Mouse (Mus musculus): Measurements from ENCODE around the gene Abhd17a. TPM values are rescaled to one million over a fixed set of nuclear protein-coding genes. Genes with fewer than 3 reads are reported as not detected.

Abhd17a gene
- total RNA-seq, 1 experiment: 67.9 TPM

DNA sequence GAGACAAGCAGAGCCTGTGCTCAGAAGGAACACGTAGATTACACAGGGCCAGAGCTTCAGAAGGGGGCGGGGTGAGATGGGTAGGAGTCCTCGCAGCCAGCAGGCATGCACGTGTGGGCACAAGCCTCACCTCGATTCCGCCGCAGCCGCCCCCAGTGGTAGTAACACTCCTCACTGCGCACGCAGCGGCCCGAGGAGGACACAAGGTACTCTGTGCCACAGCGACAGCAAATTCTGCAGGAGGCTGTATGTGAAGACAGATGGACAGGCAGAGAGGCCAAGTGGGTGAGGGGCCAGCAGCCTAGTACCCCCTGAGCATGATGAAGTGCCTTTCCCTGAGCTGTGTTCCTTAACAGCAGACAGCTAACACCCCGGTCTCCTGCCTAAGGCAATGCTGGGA is 46.3 kb downstream of the Abhd17a start:
- Histone ChIP-seq H3K27ac (ENCODE audit: insufficient read depth, low read depth, low read length, poor library complexity, severe bottlenecking) (no peak overlapping the region), H3K9ac (ENCODE audit: insufficient read depth, low read depth, low read length, poor library complexity, severe bottlenecking) (no peak overlapping the region), H3K36me3 (ENCODE audit: control insufficient read depth, insufficient read depth, low read length, poor library complexity, severe bottlenecking) (peaks cover 64% of the 10 kb centered on the region), H3K9me3 (ENCODE audit: control insufficient read depth, insufficient read depth, low read depth, low read length) (no peaks in the 10 kb centered on the region), H3K4me3 (ENCODE audit: insufficient read depth in 1 of 2, low read depth in 1 of 2, low read length in 2 of 2, poor library complexity in 1 of 2, severe bottlenecking in 1 of 2) (no peak overlapping the region), H3K4me1 (ENCODE audit: control insufficient read depth in 2 of 2, insufficient read depth in 2 of 2, low read length in 2 of 2, poor library complexity in 1 of 2) (peaks cover 0 to 8% of the 10 kb centered on the region in 2 experiments; a peak in 2 of 4 replicates)
- TF ChIP-seq CHD2 (IDR thresholded peaks at IDR 0.05; ENCODE audit: low read depth, low read length) (no peak), MAFK (IDR thresholded peaks at IDR 0.05; ENCODE audit: insufficient read depth, low read depth, low read length) (no peak)
- in situ Hi-C loops (cut with MboI; ENCODE audit: low sequenced_read_pairs in 2 of 2, unreplicated experiment in 2 of 2): no loop called here
- DNase-seq (ENCODE audit: low read depth, low spot score): no peak

DNA sequence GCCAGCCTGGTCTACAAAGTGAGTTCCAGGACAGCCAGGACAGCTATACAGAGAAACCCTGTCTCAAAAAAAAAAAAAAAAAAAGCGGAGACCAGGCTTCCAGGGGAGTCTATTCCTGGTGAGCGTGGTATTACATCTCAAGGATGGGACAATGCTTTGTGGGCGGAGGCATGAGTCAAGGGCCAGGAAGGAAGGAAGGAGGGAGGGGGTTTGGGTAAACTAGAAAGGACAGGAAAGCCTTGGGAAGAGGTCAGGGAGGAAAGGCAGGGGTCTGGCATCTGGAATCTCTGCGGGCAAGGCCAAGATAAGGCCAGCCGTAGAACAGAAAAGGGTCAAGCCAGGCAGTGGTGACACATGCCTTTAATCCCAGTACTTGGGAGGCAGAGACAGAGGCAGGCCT is 50.6 kb downstream of the Abhd17a start:
- no peak for DNase-seq (ENCODE audit: low read depth, low spot score)
- no peak overlapping the region for H3K9ac ChIP-seq (ENCODE audit: insufficient read depth, low read depth, low read length, poor library complexity, severe bottlenecking)
- no peak overlapping the region for H3K27ac ChIP-seq (ENCODE audit: insufficient read depth, low read depth, low read length, poor library complexity, severe bottlenecking)
- peaks cover 0 to 20% of the 10 kb centered on the region in 2 experiments; a peak in 2 of 4 replicates for H3K4me1 ChIP-seq (ENCODE audit: control insufficient read depth in 2 of 2, insufficient read depth in 2 of 2, low read length in 2 of 2, poor library complexity in 1 of 2)
- no peaks in the 10 kb centered on the region for H3K9me3 ChIP-seq (ENCODE audit: control insufficient read depth, insufficient read depth, low read depth, low read length)
- peak overlapping the region in 1 of 2 experiments; percentile 80; a peak in 1 of 4 replicates for H3K4me3 ChIP-seq (ENCODE audit: insufficient read depth in 1 of 2, low read depth in 1 of 2, low read length in 2 of 2, poor library complexity in 1 of 2, severe bottlenecking in 1 of 2)
- TF ChIP-seq ZNF384 (IDR thresholded peaks at IDR 0.05; ENCODE audit: low read depth, low read length) (peak; percentile 55; the same call in 1 of the 2 replicates), MAFK (IDR thresholded peaks at IDR 0.05; ENCODE audit: insufficient read depth, low read depth, low read length) (no peak)
- in situ Hi-C loops (cut with MboI; ENCODE audit: low sequenced_read_pairs in 2 of 2, unreplicated experiment in 2 of 2): no loop called here
- H3K36me3 ChIP-seq (ENCODE audit: control insufficient read depth, insufficient read depth, low read length, poor library complexity, severe bottlenecking): peaks cover 33% of the 10 kb centered on the region

DNA sequence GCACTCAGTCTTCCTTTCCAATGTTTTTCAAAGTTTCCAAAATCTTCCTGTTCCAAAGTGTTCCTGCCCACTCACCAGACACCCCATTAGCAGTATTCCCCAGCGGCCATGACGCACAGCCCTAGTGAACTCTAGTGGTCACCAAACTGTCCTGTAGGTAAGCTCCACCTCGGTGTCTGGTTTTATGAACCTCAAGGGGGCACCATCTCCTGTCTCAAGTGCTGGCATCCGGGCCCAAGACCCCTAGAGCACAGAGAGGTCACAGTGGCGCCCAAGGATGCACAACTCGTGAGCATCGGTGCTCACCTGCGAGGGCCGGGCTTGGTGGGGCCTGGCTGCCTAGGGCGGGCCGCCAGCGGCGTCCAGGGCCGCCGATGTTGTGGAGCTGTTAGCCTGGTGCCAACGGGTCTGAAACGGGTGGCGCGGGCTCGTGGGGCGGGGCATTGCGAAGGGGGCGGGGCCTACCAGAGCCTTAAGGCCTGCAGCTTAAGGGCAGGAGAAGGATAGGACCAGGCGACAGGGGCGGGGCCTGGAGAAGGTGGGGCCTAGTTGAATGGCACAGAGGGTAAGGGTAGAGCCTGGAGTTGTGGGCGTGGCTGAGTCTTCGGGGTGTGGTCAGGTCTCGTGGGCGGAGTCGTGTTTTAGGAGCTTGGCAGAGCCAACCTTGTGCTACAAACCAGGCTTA is 51.3 kb downstream of the Abhd17a start, which contains the start of gene Atp8b3:
Gene Atp8b3, minus strand, starts transcription at position 415 of the 685 bp plus-strand sequence.
- no peak for TF ChIP-seq CHD2 (IDR thresholded peaks at IDR 0.05; ENCODE audit: low read depth, low read length)
- no peak for TF ChIP-seq HCFC1 (IDR thresholded peaks at IDR 0.05; ENCODE audit: borderline replicate concordance, insufficient read depth, low read length)
- no peak for TF ChIP-seq ZNF384 (IDR thresholded peaks at IDR 0.05; ENCODE audit: low read depth, low read length)
- no peak for TF ChIP-seq ZC3H11A (IDR thresholded peaks at IDR 0.05; ENCODE audit: borderline replicate concordance, low read depth, low read length)
- TF ChIP-seq MAFK (IDR thresholded peaks at IDR 0.05; ENCODE audit: insufficient read depth, low read depth, low read length): no peak
- peaks cover 0 to 23% of the 10 kb centered on the region in 2 experiments; a peak in 2 of 4 replicates for H3K4me1 ChIP-seq (ENCODE audit: control insufficient read depth in 2 of 2, insufficient read depth in 2 of 2, low read length in 2 of 2, poor library complexity in 1 of 2)
- no peaks in the 10 kb centered on the region for H3K9me3 ChIP-seq (ENCODE audit: control insufficient read depth, insufficient read depth, low read depth, low read length)
- DNase-seq (ENCODE audit: low read depth, low spot score): peak; percentile 100
- peak within 1 kb of the TSS; percentile 70 to 80 for H3K4me3 ChIP-seq (ENCODE audit: insufficient read depth in 1 of 2, low read depth in 1 of 2, low read length in 2 of 2, poor library complexity in 1 of 2, severe bottlenecking in 1 of 2)
- no peak within 1 kb of the TSS for H3K27ac ChIP-seq (ENCODE audit: insufficient read depth, low read depth, low read length, poor library complexity, severe bottlenecking)
- peaks cover 26% of the 10 kb centered on the region for H3K36me3 ChIP-seq (ENCODE audit: control insufficient read depth, insufficient read depth, low read length, poor library complexity, severe bottlenecking)
- peak within 1 kb of the TSS; percentile 72 for H3K9ac ChIP-seq (ENCODE audit: insufficient read depth, low read depth, low read length, poor library complexity, severe bottlenecking)
- in situ Hi-C loops (cut with MboI; ENCODE audit: low sequenced_read_pairs in 2 of 2, unreplicated experiment in 2 of 2): no loop called here

DNA sequence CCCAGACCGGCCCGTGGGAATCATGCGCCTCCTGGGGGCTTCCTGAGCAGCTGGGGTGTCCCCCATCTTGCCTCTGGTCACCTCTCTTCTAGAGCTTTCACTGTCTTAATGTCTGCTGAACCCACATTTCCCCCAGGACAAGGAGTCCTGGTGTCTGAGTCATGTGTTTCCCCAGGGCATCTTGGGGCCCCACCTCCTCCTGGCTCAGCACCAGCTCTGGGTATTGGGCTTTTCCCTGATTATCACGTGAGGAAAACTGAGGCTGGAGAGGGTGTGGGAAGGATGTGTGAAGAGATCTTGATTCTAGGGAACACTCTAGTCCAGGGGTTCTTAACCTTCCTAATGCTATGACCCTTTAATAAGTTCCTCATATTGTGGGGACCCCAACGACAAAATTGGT is 52.0 kb downstream of the Abhd17a start:
- H3K9me3 ChIP-seq (ENCODE audit: control insufficient read depth, insufficient read depth, low read depth, low read length): no peaks in the 10 kb centered on the region
- DNase-seq (ENCODE audit: low read depth, low spot score): no peak
- peaks cover 20% of the 10 kb centered on the region for H3K36me3 ChIP-seq (ENCODE audit: control insufficient read depth, insufficient read depth, low read length, poor library complexity, severe bottlenecking)
- H3K4me3 ChIP-seq (ENCODE audit: insufficient read depth in 1 of 2, low read depth in 1 of 2, low read length in 2 of 2, poor library complexity in 1 of 2, severe bottlenecking in 1 of 2): peak overlapping the region in 1 of 2 experiments; percentile 80; a peak in 1 of 4 replicates
- in situ Hi-C loops (cut with MboI; ENCODE audit: low sequenced_read_pairs in 2 of 2, unreplicated experiment in 2 of 2): no loop called here
- TF ChIP-seq ZNF384 (IDR thresholded peaks at IDR 0.05; ENCODE audit: low read depth, low read length): no peak
- no peak for TF ChIP-seq HCFC1 (IDR thresholded peaks at IDR 0.05; ENCODE audit: borderline replicate concordance, insufficient read depth, low read length)
- no peak for TF ChIP-seq CHD2 (IDR thresholded peaks at IDR 0.05; ENCODE audit: low read depth, low read length)
- no peak for TF ChIP-seq ZC3H11A (IDR thresholded peaks at IDR 0.05; ENCODE audit: borderline replicate concordance, low read depth, low read length)
- no peak for TF ChIP-seq MAFK (IDR thresholded peaks at IDR 0.05; ENCODE audit: insufficient read depth, low read depth, low read length)
- H3K4me1 ChIP-seq (ENCODE audit: control insufficient read depth in 2 of 2, insufficient read depth in 2 of 2, low read length in 2 of 2, poor library complexity in 1 of 2): peaks cover 2 to 23% of the 10 kb centered on the region in 2 experiments; a peak in 3 of 4 replicates
- no peak overlapping the region for H3K27ac ChIP-seq (ENCODE audit: insufficient read depth, low read depth, low read length, poor library complexity, severe bottlenecking)
- no peak overlapping the region for H3K9ac ChIP-seq (ENCODE audit: insufficient read depth, low read depth, low read length, poor library complexity, severe bottlenecking)

All from ES-E14 (cell line).